In genomic region chr9:98297234-98297936, GRCm38 (mm10) we compare ENCODE assay signal across 8 mouse cellular contexts. TPM values are rescaled to one million over a fixed set of nuclear protein-coding genes. Genes with fewer than 3 reads are reported as not detected.
DNase-seq lines count a peak whose midpoint lies in the region; ATAC-seq and TF ChIP-seq lines count a peak whose summit lies in the region.

No protein-coding gene starts in this region.

- no peak overlapping the region for H3K27ac ChIP-seq in forebrain, embryonic 13.5 days
- H3K27ac ChIP-seq in intestine, embryonic 15.5 days, result peak overlapping the region; percentile 78; the same call in 1 of the 2 replicates
- peak overlapping the region; percentile 75 for H3K27ac ChIP-seq in lung, postnatal 0 days (ENCODE audit: low read length)

- no peaks in the 10 kb centered on the region for H3K27me3 ChIP-seq in forebrain, embryonic 13.5 days
- H3K27me3 ChIP-seq in intestine, embryonic 15.5 days (replicated peaks), result no peaks in the 10 kb centered on the region
- no peaks in the 10 kb centered on the region for H3K27me3 ChIP-seq in lung, postnatal 0 days (replicated peaks; ENCODE audit: insufficient read depth, low read length)

- peak overlapping the region; percentile 78 for H3K4me2 ChIP-seq in forebrain, embryonic 13.5 days
- H3K4me2 ChIP-seq in intestine, embryonic 15.5 days (replicated peaks), result peak overlapping the region; percentile 71
- H3K4me2 ChIP-seq in lung, postnatal 0 days (replicated peaks; ENCODE audit: low read depth, low read length), result peak overlapping the region; percentile 75

- peak overlapping the region; percentile 58 for H3K4me3 ChIP-seq in forebrain, embryonic 13.5 days
- peak overlapping the region; percentile 54 for H3K4me3 ChIP-seq in intestine, embryonic 15.5 days (replicated peaks)
- peak overlapping the region; percentile 53 for H3K4me3 ChIP-seq in lung, postnatal 0 days (ENCODE audit: low read depth, low read length)

- peak; percentile 1 for DNase-seq in cerebellum, adult 11 months
- no peak for DNase-seq in cerebellum, postnatal 36 days
- DNase-seq in ZHBTc4 (ENCODE audit: low read depth, low spot score), result peak; percentile 34
- DNase-seq in lung, postnatal 0 days (ENCODE audit: low spot score), result peak; percentile 58
- DNase-seq in spleen, postnatal 4 days (ENCODE audit: low spot score in 2 of 2), result peak; percentile 42 to 72

- 14% methylated on average over 11 of the region's 12 CpGs for WGBS in forebrain, embryonic 13.5 days
- 13% methylated on average over 12 of the region's 12 CpGs for WGBS in intestine, embryonic 15.5 days
- WGBS in lung, postnatal 0 days, result 8% methylated on average over 11 of the region's 12 CpGs

- no peaks in the 10 kb centered on the region for H3K36me3 ChIP-seq in forebrain, embryonic 13.5 days (ENCODE audit: poor library complexity, severe bottlenecking)
- H3K36me3 ChIP-seq in intestine, embryonic 15.5 days, result no peaks in the 10 kb centered on the region
- no peaks in the 10 kb centered on the region for H3K36me3 ChIP-seq in lung, postnatal 0 days (ENCODE audit: insufficient read depth, low read length)

- no peak for TF ChIP-seq EP300 in lung, postnatal 0 days (IDR thresholded peaks at IDR 0.05)

- H3K9me3 ChIP-seq in forebrain, embryonic 13.5 days (replicated peaks), result no peaks in the 10 kb centered on the region
- H3K9me3 ChIP-seq in intestine, embryonic 15.5 days, result no peaks in the 10 kb centered on the region
- H3K9me3 ChIP-seq in lung, postnatal 0 days (ENCODE audit: low read length), result no peaks in the 10 kb centered on the region

- H3K4me1 ChIP-seq in forebrain, embryonic 13.5 days, result peaks cover 10% of the 10 kb centered on the region
- H3K4me1 ChIP-seq in intestine, embryonic 15.5 days (replicated peaks), result peaks cover 15% of the 10 kb centered on the region; the same call in 1 of the 2 replicates
- H3K4me1 ChIP-seq in lung, postnatal 0 days (ENCODE audit: insufficient read depth, low read depth, low read length), result peaks cover 5% of the 10 kb centered on the region; the same call in 1 of the 2 replicates

- peak; percentile 41; the same call in 1 of the 2 replicates for ATAC-seq in forebrain, embryonic 13.5 days
- peak; percentile 46 for ATAC-seq in intestine, embryonic 15.5 days
- ATAC-seq in lung, postnatal 0 days, result peak; percentile 27
- ATAC-seq in megakaryocyte-erythroid progenitor cell, adult 5-6 weeks (replicated peaks; ENCODE audit: low FRiP score, low TSS enrichment, poor library complexity, severe bottlenecking), result no peak

- TF ChIP-seq CTCF in lung, postnatal 0 days (IDR thresholded peaks at IDR 0.05), result no peak

- H3K9ac ChIP-seq in forebrain, embryonic 13.5 days, result peak overlapping the region; percentile 58; the same call in 1 of the 2 replicates
- peak overlapping the region; percentile 66 for H3K9ac ChIP-seq in intestine, embryonic 15.5 days
- H3K9ac ChIP-seq in lung, postnatal 0 days (replicated peaks; ENCODE audit: low read depth), result no peak overlapping the region

RNA-seq across cellular contexts. Expression of gene Nmnat3, which starts 10.2 kb away (rescaled TPM):
- polyA plus RNA-seq in forebrain, embryonic 13.5 days (2015; fragmentation: Nextera tagmentation; extraction: Ambion mirVana), result 2.0 and 2.3 TPM in 2 replicates
- polyA plus RNA-seq in intestine, embryonic 15.5 days (2015; fragmentation: Nextera tagmentation; extraction: Ambion mirVana), result 15.1 and 17.4 TPM in 2 replicates
- 4.5 and 6.4 TPM in 2 replicates for polyA plus RNA-seq in lung, postnatal 0 days (2015; fragmentation: Nextera tagmentation; extraction: Ambion mirVana)
- 36.1 and 45.5 TPM in 2 replicates for total RNA-seq in megakaryocyte-erythroid progenitor cell, adult 5-6 weeks (2014; fragmentation: Nextera tagmentation)
- 34.0 and 35.5 TPM in 2 replicates for total RNA-seq in megakaryocyte-erythroid progenitor cell, adult 5-6 weeks (2017)

Comparison
In these comparisons a context has a peak if more than half of its experiments do, and no peak if none do; other contexts are left out.
1. DNase-seq: peak in cerebellum, adult 11 months (single experiment), ZHBTc4 (single experiment), lung, postnatal 0 days (single experiment) and spleen, postnatal 4 days (2 of 2); none in cerebellum, postnatal 36 days (0 of 2).
2. Peak in every context shown above with its lines, with median percentiles within 50 percentile points of each other: H3K4me2 ChIP-seq and H3K4me3 ChIP-seq.